ENCODE assay signal across 23 mouse cellular contexts in genomic region chr3:105824103-105824502, GRCm38 (mm10). TPM values are rescaled to one million over a fixed set of nuclear protein-coding genes. Genes with fewer than 3 reads are reported as not detected.
DNase-seq lines count a peak whose midpoint lies in the region; ATAC-seq and TF ChIP-seq lines count a peak whose summit lies in the region.
"Had no signal": no experiment of that assay in that cellular context is flagged by ENCODE, and none has a peak within 500 bp of the region (broad histone marks: within the 10 kb centered on the region; RNA-seq: fewer than 3 reads in every experiment).

No protein-coding gene starts in this region.

- TF ChIP-seq RAD21 in CH12.LX (IDR thresholded peaks at IDR 0.05; ENCODE audit: low read depth, low read length): no peak; the same call in 1 of the 2 replicates

- peak overlapping the region; percentile 90 for H3K4me2 ChIP-seq in CH12.LX (ENCODE audit: insufficient read depth, low read depth, poor library complexity, severe bottlenecking)
- no peak overlapping the region for H3K4me2 ChIP-seq in forebrain, embryonic 15.5 days (replicated peaks)
- H3K4me2 ChIP-seq: forebrain, embryonic 12.5 days; kidney, embryonic 15.5 days; liver, embryonic 11.5 days; lung, embryonic 15.5 days; midbrain, embryonic 13.5 days; stomach, embryonic 15.5 days had no signal

- peak; percentile 64 for TF ChIP-seq EP300 in CH12.LX (IDR thresholded peaks at IDR 0.05; ENCODE audit: low read length)

- H3K9ac ChIP-seq in CH12.LX (ENCODE audit: insufficient read depth, low read depth): peak overlapping the region; percentile 75
- H3K9ac ChIP-seq in forebrain, embryonic 15.5 days (replicated peaks): no peak overlapping the region
- H3K9ac ChIP-seq: forebrain, embryonic 12.5 days; kidney, embryonic 15.5 days; lung, embryonic 15.5 days; midbrain, embryonic 13.5 days; stomach, embryonic 15.5 days had no signal

- dilution Hi-C loops in CH12.LX (cut with MboI; ENCODE audit: extremely low pct_ligation_motif_present, extremely low pct_unique_long_range_greater_than_20kb, low sequenced_read_pairs): no loop called here

- in situ Hi-C loops in CH12.LX (cut with MboI; ENCODE audit: low pct_ligation_motif_present, low pct_unique_long_range_greater_than_20kb, low sequenced_read_pairs): loop anchor here (5.0 to 25.0 kb wide), 2 partner anchors 68 to 137 kb away; partner anchors contain the start of gene Ddx20

- H3K27ac ChIP-seq in heart, embryonic 10.5 days: no peak overlapping the region
- H3K27ac ChIP-seq in CH12.LX (ENCODE audit: insufficient read depth, low read depth): peak overlapping the region; percentile 76
- H3K27ac ChIP-seq in forebrain, embryonic 15.5 days (replicated peaks): no peak overlapping the region
- H3K27ac ChIP-seq: forebrain, embryonic 12.5 days; kidney, embryonic 15.5 days; left cerebral cortex, adult 2 months; limb, embryonic 10.5 days; lung, embryonic 15.5 days; macrophage; midbrain, embryonic 13.5 days; stomach, embryonic 15.5 days had no signal

- peak; percentile 34 to 63 for DNase-seq in heart, adult 18-20 months
- DNase-seq in heart, embryonic 10.5 days (ENCODE audit: low spot score): no peak
- DNase-seq in CH12.LX (ENCODE audit: extremely low read depth) (peak; percentile 76), MN1 (ENCODE audit: low spot score) (no peak)
- DNase-seq in heart, postnatal 4 days: peak; percentile 40
- DNase-seq in layer of hippocampus, postnatal 10 days (ENCODE audit: low spot score in 2 of 2): no peak
- DNase-seq: adrenal gland, postnatal 25 days; cerebellum, adult 2 months; right cerebral cortex, adult 18-20 months; spleen, adult 18-20 months had no signal

- peaks cover 41% of the 10 kb centered on the region for H3K27me3 ChIP-seq in heart, embryonic 10.5 days (ENCODE audit: insufficient read depth, poor library complexity, severe bottlenecking)
- no peaks in the 10 kb centered on the region for H3K27me3 ChIP-seq in CH12.LX (replicated peaks)
- no peaks in the 10 kb centered on the region for H3K27me3 ChIP-seq in forebrain, embryonic 15.5 days
- H3K27me3 ChIP-seq: forebrain, embryonic 12.5 days; kidney, embryonic 15.5 days; lung, embryonic 15.5 days; midbrain, embryonic 13.5 days; stomach, embryonic 15.5 days had no signal

- no peak for TF ChIP-seq CTCF in CH12.LX (conservative IDR thresholded peaks at IDR 0.05 in 1 of 2, IDR thresholded peaks at IDR 0.05 in 1 of 2; ENCODE audit: low read depth in 2 of 2, low read length in 2 of 2)

- 17% methylated on average over 5 of the region's 5 CpGs for WGBS in heart, embryonic 10.5 days
- WGBS in forebrain, embryonic 15.5 days: 58% methylated on average over 5 of the region's 5 CpGs

- no peak overlapping the region for H3K4me3 ChIP-seq in heart, embryonic 10.5 days
- peak overlapping the region in 1 of 3 experiments; percentile 42 for H3K4me3 ChIP-seq in CH12.LX (replicated peaks in 1 of 3; ENCODE audit: low read depth in 2 of 3, low read length in 2 of 3, poor library complexity in 1 of 3)
- no peak overlapping the region for H3K4me3 ChIP-seq in forebrain, embryonic 15.5 days
- H3K4me3 ChIP-seq: forebrain, embryonic 12.5 days; kidney, embryonic 15.5 days; left cerebral cortex, adult 2 months; limb, embryonic 10.5 days; lung, embryonic 15.5 days; midbrain, embryonic 13.5 days; stomach, embryonic 15.5 days had no signal

- no peaks in the 10 kb centered on the region for H3K9me3 ChIP-seq in heart, embryonic 10.5 days
- no peaks in the 10 kb centered on the region for H3K9me3 ChIP-seq in CH12.LX (replicated peaks; ENCODE audit: low read length)
- H3K9me3 ChIP-seq in forebrain, embryonic 15.5 days: no peaks in the 10 kb centered on the region
- H3K9me3 ChIP-seq: forebrain, embryonic 12.5 days; kidney, embryonic 15.5 days; limb, embryonic 10.5 days; lung, embryonic 15.5 days; midbrain, embryonic 13.5 days; stomach, embryonic 15.5 days had no signal

- TF ChIP-seq POLR2A in CH12.LX (IDR thresholded peaks at IDR 0.05; ENCODE audit: low read depth, low read length): 0 out of 2 replicates have a peak, but pooled peaks have one; percentile 21

- no peaks in the 10 kb centered on the region for H3K79me2 ChIP-seq in CH12.LX (replicated peaks; ENCODE audit: control insufficient read depth, extremely low read depth, insufficient read depth, poor library complexity, severe bottlenecking)

- no peaks in the 10 kb centered on the region for H3K36me3 ChIP-seq in heart, embryonic 10.5 days
- no peaks in the 10 kb centered on the region for H3K36me3 ChIP-seq in CH12.LX (replicated peaks in 1 of 2; ENCODE audit: control insufficient read depth in 1 of 2, insufficient read depth in 1 of 2, low read length in 1 of 2)
- no peaks in the 10 kb centered on the region for H3K36me3 ChIP-seq in forebrain, embryonic 15.5 days
- H3K36me3 ChIP-seq: forebrain, embryonic 12.5 days; kidney, embryonic 15.5 days; limb, embryonic 10.5 days; lung, embryonic 15.5 days; midbrain, embryonic 13.5 days; stomach, embryonic 15.5 days had no signal

- H3K4me1 ChIP-seq in heart, embryonic 10.5 days: peaks cover 23% of the 10 kb centered on the region
- peaks cover 23 to 78% of the 10 kb centered on the region in 2 experiments for H3K4me1 ChIP-seq in CH12.LX (ENCODE audit: control insufficient read depth in 1 of 2, insufficient read depth in 2 of 2)
- no peaks in the 10 kb centered on the region for H3K4me1 ChIP-seq in forebrain, embryonic 15.5 days
- H3K4me1 ChIP-seq: forebrain, embryonic 12.5 days; midbrain, embryonic 13.5 days had no signal

- ATAC-seq in common myeloid progenitor, adult 5-6 weeks (replicated peaks; ENCODE audit: low read depth, poor library complexity, severe bottlenecking): 0 out of 2 replicates have a peak, but pooled peaks have one; percentile 22
- ATAC-seq in forebrain, embryonic 15.5 days (replicated peaks): no peak
- ATAC-seq: inflammation-experienced regulatory T-cells, adult 6 months; midbrain, embryonic 13.5 days had no signal

TF ChIP-seq in CH12.LX, 34 proteins besides CTCF, POLR2A, EP300 and RAD21 (continues in another document):
- TF ChIP-seq USF1 (IDR thresholded peaks at IDR 0.05; ENCODE audit: low read depth, low read length): peak; percentile 36; the same call in 1 of the 2 replicates
- peak; percentile 4; the same call in 1 of the 2 replicates for TF ChIP-seq SMC3 (IDR thresholded peaks at IDR 0.05; ENCODE audit: low read depth, low read length)
- no peak for TF ChIP-seq JUN (IDR thresholded peaks at IDR 0.05; ENCODE audit: insufficient read depth, low read depth, low read length)
- no peak for TF ChIP-seq MYC (IDR thresholded peaks at IDR 0.05; ENCODE audit: low read depth, low read length)
- no peak for TF ChIP-seq UBTF (IDR thresholded peaks at IDR 0.05; ENCODE audit: low read depth, low read length)
- TF ChIP-seq TBP (conservative IDR thresholded peaks at IDR 0.05; ENCODE audit: low read depth, low read length): 0 out of 2 replicates have a peak, but pooled peaks have one; percentile 42
- TF ChIP-seq MAZ (IDR thresholded peaks at IDR 0.05; ENCODE audit: low read depth, low read length): no peak; the same call in 1 of the 2 replicates
- no peak for TF ChIP-seq E2F4 (IDR thresholded peaks at IDR 0.05; ENCODE audit: insufficient replicate concordance, low read depth, low read length)
- TF ChIP-seq KAT2A (IDR thresholded peaks at IDR 0.05; ENCODE audit: insufficient replicate concordance, low read length): no peak
- TF ChIP-seq ZMIZ1 (IDR thresholded peaks at IDR 0.05; ENCODE audit: low read depth, low read length): no peak
- TF ChIP-seq HCFC1 (IDR thresholded peaks at IDR 0.05; ENCODE audit: low read depth, low read length): no peak
- peak; percentile 54; the same call in 1 of the 2 replicates for TF ChIP-seq BHLHE40 (IDR thresholded peaks at IDR 0.05; ENCODE audit: low read depth, low read length)
- TF ChIP-seq ZKSCAN1 (IDR thresholded peaks at IDR 0.05; ENCODE audit: borderline replicate concordance, low read depth, low read length): no peak
- TF ChIP-seq ZNF384 (IDR thresholded peaks at IDR 0.05; ENCODE audit: low read depth, low read length): no peak
- TF ChIP-seq RCOR1 (conservative IDR thresholded peaks at IDR 0.05; ENCODE audit: low read depth, low read length): no peak
- peak; percentile 58 for TF ChIP-seq MEF2A (IDR thresholded peaks at IDR 0.05; ENCODE audit: borderline replicate concordance, low read depth, low read length)
- no peak for TF ChIP-seq NRF1 (IDR thresholded peaks at IDR 0.05; ENCODE audit: low read depth, low read length)

RNA-seq across cellular contexts. Expression of gene Rap1a, which starts 23.0 kb away (rescaled TPM):
- 100 to 1,000 TPM; 106 to 109 TPM for total RNA-seq in heart, adult 18-20 months (2021)
- polyA plus RNA-seq in heart, embryonic 10.5 days (2016; fragmentation: Nextera tagmentation; extraction: Ambion mirVana): 73.9 and 95.3 TPM in 2 replicates
- total RNA-seq in CH12.LX (2012; rRNA removed) (63.3 and 116 TPM in 2 replicates), CH12.LX (2014; rRNA removed) (209 and 234 TPM in 2 replicates)
- 222 and 250 TPM in 2 replicates for polyA plus RNA-seq in CH12.LX (2012; ENCODE audit: insufficient read length, low read depth)
- total RNA-seq in common myeloid progenitor, adult 5-6 weeks (2017): 134 and 136 TPM in 2 replicates
- 100 to 1,000 TPM; 131 to 134 TPM for total RNA-seq in heart, postnatal 4 days (2021)
- 76.3 and 78.3 TPM in 2 replicates for polyA plus RNA-seq in forebrain, embryonic 15.5 days (2015; fragmentation: Nextera tagmentation; extraction: Ambion mirVana)
- total RNA-seq in layer of hippocampus, postnatal 10 days (2021): 10 to 100 TPM; 95.2 to 98.6 TPM

RNA-seq across cellular contexts. Expression of gene Adora3, which starts 46.6 kb away (rescaled TPM):
- total RNA-seq in heart, adult 18-20 months (2021): not detected
- polyA plus RNA-seq in heart, embryonic 10.5 days (2016; fragmentation: Nextera tagmentation; extraction: Ambion mirVana): not detected in 2 replicates
- total RNA-seq in CH12.LX (2012; rRNA removed): 1.1 and 1.2 TPM in 2 replicates
- total RNA-seq in CH12.LX (2014; rRNA removed): 0.54 and 0.73 TPM in 2 replicates
- polyA plus RNA-seq in CH12.LX (2012; ENCODE audit: insufficient read length, low read depth): 1.3 and 1.4 TPM in 2 replicates
- 0.32 and 1.5 TPM in 2 replicates for total RNA-seq in common myeloid progenitor, adult 5-6 weeks (2017)
- total RNA-seq in heart, postnatal 4 days (2021): not detected
- polyA plus RNA-seq in forebrain, embryonic 15.5 days (2015; fragmentation: Nextera tagmentation; extraction: Ambion mirVana): 0.23 and 0.46 TPM in 2 replicates
- 1 to 10 TPM in 1 of 2 experiments, under 1 TPM in 1; 0.34 to 1.1 TPM for total RNA-seq in layer of hippocampus, postnatal 10 days (2021)
- total RNA-seq: adrenal gland, postnatal 25 days had no signal
- polyA plus RNA-seq: kidney, embryonic 15.5 days had no signal

RNA-seq across cellular contexts. Expression of gene Tmigd3, which starts 46.6 kb away (rescaled TPM):
- under 1 TPM in 1 of 2 experiments, not detected in 1; 0.30 TPM for total RNA-seq in heart, adult 18-20 months (2021)
- 0.70 and 0.73 TPM in 2 replicates for polyA plus RNA-seq in heart, embryonic 10.5 days (2016; fragmentation: Nextera tagmentation; extraction: Ambion mirVana)
- total RNA-seq in CH12.LX (2012; rRNA removed) (0.25 TPM in 1 of 2 replicates, not detected in the other), CH12.LX (2014; rRNA removed) (not detected in 2 replicates)
- polyA plus RNA-seq in CH12.LX (2012; ENCODE audit: insufficient read length, low read depth): 1.3 TPM in 1 of 2 replicates, not detected in the other
- 1.0 TPM in 1 of 2 replicates, not detected in the other for total RNA-seq in common myeloid progenitor, adult 5-6 weeks (2017)
- under 1 TPM; 0.34 to 0.52 TPM for total RNA-seq in heart, postnatal 4 days (2021)
- 0.24 TPM in 1 of 2 replicates, not detected in the other for polyA plus RNA-seq in forebrain, embryonic 15.5 days (2015; fragmentation: Nextera tagmentation; extraction: Ambion mirVana)
- under 1 TPM in 1 of 2 experiments, not detected in 1; 0.47 TPM for total RNA-seq in layer of hippocampus, postnatal 10 days (2021)
- total RNA-seq: adrenal gland, postnatal 25 days had no signal
- polyA plus RNA-seq: forebrain, embryonic 12.5 days; hindbrain, embryonic 11.5 days; inflammation-experienced regulatory T-cells, adult 6 months; kidney, embryonic 15.5 days; limb, embryonic 10.5 days; midbrain, embryonic 13.5 days had no signal

Comparison
In these comparisons a context has a peak if more than half of its experiments do, and no peak if none do; other contexts are left out.
1. DNase-seq: peak in heart, adult 18-20 months (2 of 2), CH12.LX (single experiment) and heart, postnatal 4 days (single experiment); none in heart, embryonic 10.5 days (single experiment), MN1 (single experiment) and layer of hippocampus, postnatal 10 days (0 of 2).